In the genomic region with DNA sequence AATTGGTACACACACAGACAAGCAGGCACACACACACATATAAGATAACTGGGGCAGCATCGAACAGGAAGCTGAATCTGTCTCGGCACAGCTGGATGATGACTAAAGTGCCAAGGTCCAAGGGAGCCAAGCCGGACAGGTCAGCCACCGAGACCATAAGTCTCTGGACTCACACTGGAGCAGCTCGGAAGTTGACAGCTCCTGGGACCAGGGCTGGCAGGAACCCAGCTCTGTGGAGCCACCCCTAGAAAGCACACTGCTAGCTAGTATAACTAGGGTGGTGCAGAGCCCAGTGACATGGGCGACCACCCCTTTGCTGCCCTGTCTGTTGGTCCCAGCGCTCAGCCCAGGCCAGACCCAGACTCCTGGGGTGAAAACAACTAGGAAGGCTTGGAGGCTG, we compare ENCODE assay signal across 24 mouse cellular contexts. TPM values are rescaled to one million over a fixed set of nuclear protein-coding genes. Genes with fewer than 3 reads are reported as not detected.
DNase-seq lines count a peak whose midpoint lies in the region; ATAC-seq and TF ChIP-seq lines count a peak whose summit lies in the region.
"Had no signal": no experiment of that assay in that cellular context is flagged by ENCODE, and none has a peak within 500 bp of the region (broad histone marks: within the 10 kb centered on the region; RNA-seq: fewer than 3 reads in every experiment).

No protein-coding gene starts in this region.

- TF ChIP-seq CTCF in intestine, postnatal 0 days (IDR thresholded peaks at IDR 0.05; ENCODE audit: low read depth): no peak

- peak; percentile 31 for DNase-seq in adrenal gland, adult 2 months
- DNase-seq in adrenal gland, adult 8-10 months: no peak
- DNase-seq in midbrain, embryonic 11.5 days (ENCODE audit: low spot score, missing footprints): peak; percentile 39
- no peak for DNase-seq in midbrain, embryonic 10.5 days (ENCODE audit: low spot score)
- DNase-seq in left cerebral cortex, postnatal 25 days (ENCODE audit: low spot score in 2 of 2): no peak
- no peak for DNase-seq in MN1 (ENCODE audit: low spot score)
- DNase-seq: cerebellum, adult 9-11 months; gastrocnemius, postnatal 10 days; heart, postnatal 10 days; layer of hippocampus, adult 9-11 months; right cerebral cortex, adult 18-20 months; right cerebral cortex, postnatal 4 days; thymus, adult 2 months had no signal

- H3K27ac ChIP-seq in intestine, postnatal 0 days (ENCODE audit: low read depth, low read length): peak overlapping the region; percentile 52
- no peak overlapping the region for H3K27ac ChIP-seq in intestine, embryonic 16.5 days (ENCODE audit: low read length)
- no peak overlapping the region for H3K27ac ChIP-seq in midbrain, embryonic 11.5 days (ENCODE audit: low read depth, low read length)
- H3K27ac ChIP-seq in midbrain, embryonic 10.5 days (replicated peaks): no peak overlapping the region
- H3K27ac ChIP-seq: embryonic facial prominence, embryonic 10.5 days; forebrain, embryonic 10.5 days; hindbrain, embryonic 10.5 days; hindbrain, postnatal 0 days; macrophage had no signal

- WGBS in intestine, postnatal 0 days: 73% methylated on average over 7 of the region's 7 CpGs
- WGBS in intestine, embryonic 16.5 days: 88% methylated on average over 7 of the region's 7 CpGs
- 93% methylated on average over 7 of the region's 7 CpGs for WGBS in midbrain, embryonic 11.5 days
- 93% methylated on average over 7 of the region's 7 CpGs for WGBS in midbrain, embryonic 10.5 days

- ATAC-seq in intestine, postnatal 0 days: peak; percentile 69
- no peak for ATAC-seq in intestine, embryonic 16.5 days
- no peak for ATAC-seq in midbrain, embryonic 11.5 days (ENCODE audit: low FRiP score)
- ATAC-seq: CD4-positive, CD25-positive, alpha-beta regulatory T cell, adult 4 months; forebrain, embryonic 16.5 days; hindbrain, postnatal 0 days; lung, postnatal 0 days had no signal

- no peak overlapping the region for H3K9ac ChIP-seq in intestine, postnatal 0 days (ENCODE audit: low read depth, low read length)
- H3K9ac ChIP-seq in intestine, embryonic 16.5 days (ENCODE audit: low read depth, low read length): no peak overlapping the region
- H3K9ac ChIP-seq in midbrain, embryonic 11.5 days (ENCODE audit: low read length): no peak overlapping the region
- H3K9ac ChIP-seq: heart, embryonic 12.5 days had no signal

- no peaks in the 10 kb centered on the region for H3K9me3 ChIP-seq in intestine, postnatal 0 days (ENCODE audit: control insufficient read depth)
- H3K9me3 ChIP-seq in intestine, embryonic 16.5 days (ENCODE audit: control insufficient read depth, low read length): no peaks in the 10 kb centered on the region
- no peaks in the 10 kb centered on the region for H3K9me3 ChIP-seq in midbrain, embryonic 11.5 days (ENCODE audit: control insufficient read depth, low read length)
- H3K9me3 ChIP-seq in midbrain, embryonic 10.5 days (replicated peaks): no peaks in the 10 kb centered on the region
- H3K9me3 ChIP-seq: embryonic facial prominence, embryonic 10.5 days; forebrain, embryonic 10.5 days; heart, embryonic 12.5 days; hindbrain, embryonic 10.5 days had no signal

- H3K4me2 ChIP-seq in intestine, postnatal 0 days (replicated peaks; ENCODE audit: low read depth): no peak overlapping the region
- H3K4me2 ChIP-seq in intestine, embryonic 16.5 days (ENCODE audit: low read depth, low read length): no peak overlapping the region
- H3K4me2 ChIP-seq in midbrain, embryonic 11.5 days: no peak overlapping the region
- H3K4me2 ChIP-seq: heart, embryonic 12.5 days had no signal

- H3K36me3 ChIP-seq in intestine, postnatal 0 days (ENCODE audit: control insufficient read depth, insufficient read depth): peaks cover 64% of the 10 kb centered on the region
- peaks cover 10% of the 10 kb centered on the region; the same call in 1 of the 2 replicates for H3K36me3 ChIP-seq in intestine, embryonic 16.5 days (ENCODE audit: control insufficient read depth, insufficient read depth, low read length)
- H3K36me3 ChIP-seq in midbrain, embryonic 11.5 days (ENCODE audit: control insufficient read depth, insufficient read depth, low read length): peaks cover 17% of the 10 kb centered on the region
- H3K36me3 ChIP-seq in midbrain, embryonic 10.5 days: peaks cover 97% of the 10 kb centered on the region

- H3K4me3 ChIP-seq in intestine, postnatal 0 days (ENCODE audit: low read depth, low read length): no peak overlapping the region
- no peak overlapping the region for H3K4me3 ChIP-seq in intestine, embryonic 16.5 days (ENCODE audit: low read length)
- H3K4me3 ChIP-seq in midbrain, embryonic 11.5 days (ENCODE audit: low read depth, low read length): no peak overlapping the region
- no peak overlapping the region for H3K4me3 ChIP-seq in midbrain, embryonic 10.5 days
- H3K4me3 ChIP-seq: embryonic facial prominence, embryonic 10.5 days; forebrain, embryonic 10.5 days; heart, embryonic 12.5 days; hindbrain, embryonic 10.5 days had no signal

- H3K4me1 ChIP-seq in intestine, postnatal 0 days (replicated peaks; ENCODE audit: control insufficient read depth, insufficient read depth, low read length): no peaks in the 10 kb centered on the region
- no peaks in the 10 kb centered on the region for H3K4me1 ChIP-seq in intestine, embryonic 16.5 days (ENCODE audit: control insufficient read depth, insufficient read depth, low read length)
- no peaks in the 10 kb centered on the region for H3K4me1 ChIP-seq in midbrain, embryonic 11.5 days (ENCODE audit: control insufficient read depth, insufficient read depth, low read length)
- no peaks in the 10 kb centered on the region for H3K4me1 ChIP-seq in midbrain, embryonic 10.5 days
- H3K4me1 ChIP-seq: embryonic facial prominence, embryonic 10.5 days; heart, embryonic 12.5 days; hindbrain, embryonic 10.5 days had no signal

- intact Hi-C loops in left cerebral cortex, postnatal 25 days (cut with DNase I): no loop called here

- no peaks in the 10 kb centered on the region for H3K27me3 ChIP-seq in intestine, postnatal 0 days (replicated peaks; ENCODE audit: control insufficient read depth, insufficient read depth, low read length)
- no peaks in the 10 kb centered on the region for H3K27me3 ChIP-seq in intestine, embryonic 16.5 days (replicated peaks; ENCODE audit: control insufficient read depth, insufficient read depth, low read length)
- H3K27me3 ChIP-seq in midbrain, embryonic 11.5 days (ENCODE audit: control insufficient read depth, insufficient read depth, low read length): no peaks in the 10 kb centered on the region
- no peaks in the 10 kb centered on the region for H3K27me3 ChIP-seq in midbrain, embryonic 10.5 days (ENCODE audit: low read depth, poor library complexity, severe bottlenecking)
- H3K27me3 ChIP-seq: heart, embryonic 12.5 days had no signal

RNA-seq across cellular contexts. Expression of a gene that starts 41.3 kb away (rescaled TPM):
- 100 to 1,000 TPM in 1 of 2 experiments, 10 to 100 TPM in 1; 98.1 to 113 TPM for total RNA-seq in adrenal gland, adult 2 months (2021)
- 8.8 and 11.4 TPM in 2 replicates for polyA plus RNA-seq in adrenal gland, adult 2 months (2012; rRNA removed)
- total RNA-seq in adrenal gland, adult 8-10 months (2022): 100 to 1,000 TPM; 115 to 133 (median 124) TPM
- polyA plus RNA-seq in intestine, postnatal 0 days (2015; fragmentation: Nextera tagmentation; extraction: Ambion mirVana): 17.5 and 18.1 TPM in 2 replicates
- polyA plus RNA-seq in intestine, embryonic 16.5 days (2015; fragmentation: Nextera tagmentation; extraction: Ambion mirVana): 31.9 and 36.3 TPM in 2 replicates
- 111 and 116 TPM in 2 replicates for polyA plus RNA-seq in midbrain, embryonic 11.5 days (2014; fragmentation: Nextera tagmentation; extraction: Ambion mirVana)
- 82.9 and 95.7 TPM in 2 replicates for polyA plus RNA-seq in midbrain, embryonic 10.5 days (2016; fragmentation: Nextera tagmentation; extraction: Ambion mirVana)
- 100 to 1,000 TPM; 112 to 118 TPM for total RNA-seq in left cerebral cortex, postnatal 25 days (2021)

RNA-seq across cellular contexts. Expression of a gene that starts 51.5 kb away (rescaled TPM):
- 10 to 100 TPM; 69.2 to 70.2 TPM for total RNA-seq in adrenal gland, adult 2 months (2021)
- 29.8 and 34.3 TPM in 2 replicates for polyA plus RNA-seq in adrenal gland, adult 2 months (2012; rRNA removed)
- 100 to 1,000 TPM in 2 of 4 experiments, 10 to 100 TPM in 2; 79.8 to 128 (median 106) TPM for total RNA-seq in adrenal gland, adult 8-10 months (2022)
- polyA plus RNA-seq in intestine, postnatal 0 days (2015; fragmentation: Nextera tagmentation; extraction: Ambion mirVana): 41.9 and 54.7 TPM in 2 replicates
- polyA plus RNA-seq in intestine, embryonic 16.5 days (2015; fragmentation: Nextera tagmentation; extraction: Ambion mirVana): 95.7 and 101 TPM in 2 replicates
- polyA plus RNA-seq in midbrain, embryonic 11.5 days (2014; fragmentation: Nextera tagmentation; extraction: Ambion mirVana): 92.6 and 101 TPM in 2 replicates
- polyA plus RNA-seq in midbrain, embryonic 10.5 days (2016; fragmentation: Nextera tagmentation; extraction: Ambion mirVana): 108 and 114 TPM in 2 replicates
- total RNA-seq in left cerebral cortex, postnatal 25 days (2021): 100 to 1,000 TPM; 133 to 134 TPM

Comparison
In these comparisons a context has a peak if more than half of its experiments do, and no peak if none do; other contexts are left out.
1. DNase-seq: peak in adrenal gland, adult 2 months (single experiment) and midbrain, embryonic 11.5 days (single experiment); none in adrenal gland, adult 8-10 months (single experiment), midbrain, embryonic 10.5 days (single experiment), left cerebral cortex, postnatal 25 days (0 of 2) and MN1 (single experiment).